Mouse (Mus musculus) forebrain, embryonic 12.5 days (tissue): Measurements from ENCODE around the gene Atxn7l3b. TPM values are rescaled to one million over a fixed set of nuclear protein-coding genes. Genes with fewer than 3 reads are reported as not detected.

Experiments
- ATAC-seq: fragments of 200-750 bp; cut with Nextera tagmentation; 2 replicates; pipeline ENCODE4 v1.8.0; 2017; ENCODE audit warnings: moderate TSS enrichment; ENCODE audit not compliant: low FRiP score
- H3K27ac ChIP-seq: fragments of 300-500 bp; sonication (generic); 2 replicates; pipeline ENCODE4 v1.5.1; 2016; ENCODE audit warnings: mild to moderate bottlenecking
- H3K27me3 ChIP-seq: fragments of 300-500 bp; sonication (generic); 2 replicates; pipeline ENCODE4 v1.6.1; 2016; ENCODE audit warnings: mild to moderate bottlenecking
- H3K36me3 ChIP-seq: fragments of 300-500 bp; sonication (generic); replicated peaks from 2 replicates; pipeline ENCODE4 v1.6.1; 2016; ENCODE audit warnings: mild to moderate bottlenecking
- H3K4me1 ChIP-seq: fragments of 300-500 bp; sonication (generic); 2 replicates; pipeline ENCODE4 v1.6.1; 2016
- H3K4me2 ChIP-seq: fragments of 300-500 bp; sonication (generic); 2 replicates; pipeline ENCODE4 v1.6.1; 2016; ENCODE audit warnings: mild to moderate bottlenecking, moderate library complexity
- H3K4me3 ChIP-seq: fragments of 300-500 bp; sonication (generic); replicated peaks from 2 replicates; pipeline ENCODE4 v1.5.1; 2016; ENCODE audit warnings: mild to moderate bottlenecking
- H3K9ac ChIP-seq: fragments of 300-500 bp; sonication (generic); 2 replicates; pipeline ENCODE4 v1.6.1; 2016; ENCODE audit warnings: mild to moderate bottlenecking
- H3K9me3 ChIP-seq: fragments of 300-500 bp; sonication (generic); 2 replicates; pipeline ENCODE4 v1.6.1; 2016
- WGBS: fragments of 180-500 bp; shearing (Covaris S2); methylation state at CpG from one replicate; pipeline ENCODE4 v1.1.7; 2016; 5-methylcytosine and 5-hydroxymethylcytosine counted together
- polyA plus RNA-seq: library from polyadenylated mRNA; unstranded; fragments of >200 nt; fragmentation: Nextera tagmentation; extraction: Ambion mirVana; gene quantifications from 2 replicates; pipeline ENCODE4 v1.2.1, GENCODE M21; 2016

The Atxn7l3b gene
- polyA plus RNA-seq, 1 experiment from 2014 or later, result 357 TPM

GRCm38 (mm10) chr10:112900243-112900642 is 28.6 kb downstream of the Atxn7l3b start:
- H3K4me2 ChIP-seq, result no peak overlapping the region
- no peaks in the 10 kb centered on the region for H3K27me3 ChIP-seq
- peak; percentile 59 for ATAC-seq
- H3K4me1 ChIP-seq, result no peaks in the 10 kb centered on the region
- H3K4me3 ChIP-seq, result no peak overlapping the region
- WGBS, result 66% methylated on average over 7 of the region's 7 CpGs
- no peak overlapping the region for H3K9ac ChIP-seq
- H3K36me3 ChIP-seq, result no peaks in the 10 kb centered on the region
- H3K9me3 ChIP-seq, result no peaks in the 10 kb centered on the region
- no peak overlapping the region for H3K27ac ChIP-seq

- ATAC-seq, result no peak
- H3K9ac ChIP-seq, result no peak overlapping the region
- no peak overlapping the region for H3K4me3 ChIP-seq
- H3K9me3 ChIP-seq, result no peaks in the 10 kb centered on the region
- H3K36me3 ChIP-seq, result no peaks in the 10 kb centered on the region
- H3K27ac ChIP-seq, result no peak overlapping the region
- WGBS, result 68% methylated on average over 3 of the region's 3 CpGs
- no peaks in the 10 kb centered on the region for H3K4me1 ChIP-seq
- H3K4me2 ChIP-seq, result no peak overlapping the region
- no peaks in the 10 kb centered on the region for H3K27me3 ChIP-seq
Measured at GRCm38 (mm10) chr10:112899796-112900195, 29.0 kb downstream of the Atxn7l3b start.

- Histone ChIP-seq H3K4me2 (no peak overlapping the region), H3K27me3 (no peaks in the 10 kb centered on the region), H3K4me3 (no peak overlapping the region), H3K9ac (no peak overlapping the region), H3K4me1 (no peaks in the 10 kb centered on the region), H3K9me3 (no peaks in the 10 kb centered on the region), H3K36me3 (no peaks in the 10 kb centered on the region), H3K27ac (no peak overlapping the region)
- peak; percentile 11; the same call in 1 of the 2 replicates for ATAC-seq
- WGBS, result 24% methylated on average over 4 of the region's 4 CpGs
Measured at GRCm38 (mm10) chr10:112896636-112897035, 32.2 kb downstream of the Atxn7l3b start.

GRCm38 (mm10) chr10:112893622-112894252 is 35.1 kb downstream of the Atxn7l3b start:
- H3K27me3 ChIP-seq, result no peaks in the 10 kb centered on the region
- WGBS, result 94% methylated on average over 10 of the region's 10 CpGs
- H3K9ac ChIP-seq, result no peak overlapping the region
- no peaks in the 10 kb centered on the region for H3K9me3 ChIP-seq
- no peaks in the 10 kb centered on the region for H3K36me3 ChIP-seq
- H3K4me1 ChIP-seq, result no peaks in the 10 kb centered on the region
- no peak overlapping the region for H3K27ac ChIP-seq
- no peak for ATAC-seq
- no peak overlapping the region for H3K4me2 ChIP-seq
- no peak overlapping the region for H3K4me3 ChIP-seq

- Histone ChIP-seq H3K9ac (no peak overlapping the region), H3K4me3 (no peak overlapping the region), H3K4me1 (no peaks in the 10 kb centered on the region), H3K9me3 (no peaks in the 10 kb centered on the region), H3K27ac (no peak overlapping the region), H3K4me2 (no peak overlapping the region), H3K36me3 (no peaks in the 10 kb centered on the region), H3K27me3 (no peaks in the 10 kb centered on the region)
- 90% methylated on average over 9 of the region's 9 CpGs for WGBS
- no peak for ATAC-seq
Measured at GRCm38 (mm10) chr10:112884064-112884463, 44.7 kb downstream of the Atxn7l3b start.

- Histone ChIP-seq H3K4me1 (no peaks in the 10 kb centered on the region), H3K27me3 (no peaks in the 10 kb centered on the region), H3K4me2 (no peak overlapping the region), H3K9ac (no peak overlapping the region), H3K36me3 (no peaks in the 10 kb centered on the region), H3K9me3 (no peaks in the 10 kb centered on the region), H3K27ac (no peak overlapping the region), H3K4me3 (no peak overlapping the region)
- ATAC-seq, result no peak
- WGBS, result 75% methylated on average over 3 of the region's 3 CpGs
Measured at GRCm38 (mm10) chr10:112883688-112884004, 45.2 kb downstream of the Atxn7l3b start.

- H3K9ac ChIP-seq, result no peak overlapping the region
Measured at GRCm38 (mm10) chr10:112882789-112883687, 45.8 kb downstream of the Atxn7l3b start.

GRCm38 (mm10) chr10:112882149-112882548 is 46.7 kb downstream of the Atxn7l3b start:
- Histone ChIP-seq H3K9ac (no peak overlapping the region), H3K27ac (no peak overlapping the region), H3K4me3 (no peak overlapping the region), H3K4me2 (no peak overlapping the region), H3K27me3 (no peaks in the 10 kb centered on the region), H3K9me3 (no peaks in the 10 kb centered on the region), H3K4me1 (no peaks in the 10 kb centered on the region), H3K36me3 (no peaks in the 10 kb centered on the region)
- ATAC-seq, result no peak
- 88% methylated on average over 3 of the region's 3 CpGs for WGBS

More at GRCm38 (mm10) chr10:112882789-112883687, 45.8 kb downstream of the Atxn7l3b start:
- no peaks in the 10 kb centered on the region for H3K27me3 ChIP-seq
- no peak overlapping the region for H3K4me2 ChIP-seq
- H3K9me3 ChIP-seq, result no peaks in the 10 kb centered on the region
- no peaks in the 10 kb centered on the region for H3K36me3 ChIP-seq
- no peaks in the 10 kb centered on the region for H3K4me1 ChIP-seq
- no peak overlapping the region for H3K27ac ChIP-seq
- 35% methylated on average over 6 of the region's 6 CpGs for WGBS
- 0 out of 2 replicates have a peak, but pooled peaks have one; percentile 33 for ATAC-seq
- H3K4me3 ChIP-seq, result no peak overlapping the region

GRCm38 (mm10) chr10:112876655-112877393 is 52.0 kb downstream of the Atxn7l3b start:
- 48% methylated on average over 1 of the region's 1 CpGs for WGBS
- H3K36me3 ChIP-seq, result no peaks in the 10 kb centered on the region
- peak; percentile 36 for ATAC-seq
- no peak overlapping the region for H3K4me2 ChIP-seq
- no peak overlapping the region for H3K9ac ChIP-seq
- no peak overlapping the region for H3K27ac ChIP-seq
- no peak overlapping the region for H3K4me3 ChIP-seq
- H3K4me1 ChIP-seq, result 0 out of 2 replicates have a peak, but pooled peaks cover 2% of the 10 kb centered on the region
- H3K9me3 ChIP-seq, result no peaks in the 10 kb centered on the region
- H3K27me3 ChIP-seq, result no peaks in the 10 kb centered on the region
